Mouse (Mus musculus): ENCODE results near the gene Sh2b3. TPM values are rescaled to one million over a fixed set of nuclear protein-coding genes. Genes with fewer than 3 reads are reported as not detected.

The Sh2b3 gene
- polyA plus RNA-seq, 1 experiment from 2014 or later = 19.4 TPM

GRCm38 (mm10) chr5:121769827-121770226 is 67.6 kb downstream of the Sh2b3 start:
- H3K27ac ChIP-seq = no peak overlapping the region
- no peaks in the 10 kb centered on the region for H3K9me3 ChIP-seq (replicated peaks)
- 87% methylated on average over 7 of the region's 7 CpGs for WGBS
- H3K4me1 ChIP-seq = no peaks in the 10 kb centered on the region
- ATAC-seq (replicated peaks; ENCODE audit: low FRiP score) = no peak
- no peak overlapping the region for H3K4me2 ChIP-seq
- no peak overlapping the region for H3K4me3 ChIP-seq (replicated peaks)
- no peak overlapping the region for H3K9ac ChIP-seq
- H3K27me3 ChIP-seq = no peaks in the 10 kb centered on the region
- peaks cover 66% of the 10 kb centered on the region for H3K36me3 ChIP-seq

GRCm38 (mm10) chr5:121767564-121767963 is 69.9 kb downstream of the Sh2b3 start:
- Histone ChIP-seq H3K9me3 (replicated peaks) (no peaks in the 10 kb centered on the region), H3K27ac (no peak overlapping the region), H3K4me2 (no peak overlapping the region), H3K27me3 (no peaks in the 10 kb centered on the region), H3K9ac (no peak overlapping the region), H3K36me3 (peaks cover 57% of the 10 kb centered on the region), H3K4me1 (no peaks in the 10 kb centered on the region), H3K4me3 (replicated peaks) (no peak overlapping the region)
- 91% methylated on average over 2 of the region's 2 CpGs for WGBS
- ATAC-seq (replicated peaks; ENCODE audit: low FRiP score) = no peak

- no peak for ATAC-seq (replicated peaks; ENCODE audit: low FRiP score)
- H3K27me3 ChIP-seq = no peaks in the 10 kb centered on the region
- no peak overlapping the region for H3K4me2 ChIP-seq
- H3K27ac ChIP-seq = no peak overlapping the region
- no peak overlapping the region for H3K9ac ChIP-seq
- WGBS = 83% methylated on average over 4 of the region's 4 CpGs
- peaks cover 50% of the 10 kb centered on the region for H3K36me3 ChIP-seq
- no peaks in the 10 kb centered on the region for H3K9me3 ChIP-seq (replicated peaks)
- H3K4me3 ChIP-seq (replicated peaks) = no peak overlapping the region
- H3K4me1 ChIP-seq = no peaks in the 10 kb centered on the region
These were observed 71.2 kb downstream of the Sh2b3 start for GRCm38 (mm10) chr5:121766038-121766773.

Small RNAs within 50 kb of the gene (microRNA-seq; reads per million reads assigned to microRNA genes)
- gene Mir7031 = 0.44 reads per million

Other genes starting within 250 kb of the Sh2b3 start
- 197 and 222 TPM in 2 replicates for gene Aldh2, start 243.8 kb downstream of the Sh2b3 start, polyA plus RNA-seq (2015; fragmentation: Nextera tagmentation; extraction: Ambion mirVana)
- gene Acad12, start 218.7 kb downstream of the Sh2b3 start, polyA plus RNA-seq (2015; fragmentation: Nextera tagmentation; extraction: Ambion mirVana) = 2.8 and 3.0 TPM in 2 replicates
- gene Acad10, start 177.1 kb downstream of the Sh2b3 start, polyA plus RNA-seq (2015; fragmentation: Nextera tagmentation; extraction: Ambion mirVana) = 3.1 and 3.6 TPM in 2 replicates
- gene Brap, start 177.1 kb downstream of the Sh2b3 start, polyA plus RNA-seq (2015; fragmentation: Nextera tagmentation; extraction: Ambion mirVana) = 35.0 and 36.1 TPM in 2 replicates
- 50.1 and 54.9 TPM in 2 replicates for gene Atxn2, start 126.3 kb downstream of the Sh2b3 start, polyA plus RNA-seq (2015; fragmentation: Nextera tagmentation; extraction: Ambion mirVana)
- gene Pheta1, start 11.3 kb upstream of the Sh2b3 start, polyA plus RNA-seq (2015; fragmentation: Nextera tagmentation; extraction: Ambion mirVana) = 27.7 and 29.0 TPM in 2 replicates
- gene Cux2, start 212.5 kb upstream of the Sh2b3 start, polyA plus RNA-seq (2015; fragmentation: Nextera tagmentation; extraction: Ambion mirVana) = 8.7 and 9.9 TPM in 2 replicates

Measured in kidney, embryonic 15.5 days (tissue).